Mouse (Mus musculus) heart, adult 2 months (tissue): Measurements from ENCODE around the gene 5830473C10Rik.

ENCODE experiments used
- EP300 ChIP-seq: fragments of 200-500 bp; IDR thresholded peaks from 2 replicates; pipeline ENCODE4 v1.6.1; 2011; ENCODE audit warnings: low read depth, low read length, control low read depth; ENCODE audit not compliant: insufficient read depth
- POLR2A ChIP-seq: fragments of 200-500 bp; IDR thresholded peaks from 2 replicates; pipeline ENCODE4 v1.6.1; 2011; ENCODE audit warnings: mild to moderate bottlenecking, low read depth, low read length, control low read depth; ENCODE audit not compliant: insufficient read depth

DNA sequence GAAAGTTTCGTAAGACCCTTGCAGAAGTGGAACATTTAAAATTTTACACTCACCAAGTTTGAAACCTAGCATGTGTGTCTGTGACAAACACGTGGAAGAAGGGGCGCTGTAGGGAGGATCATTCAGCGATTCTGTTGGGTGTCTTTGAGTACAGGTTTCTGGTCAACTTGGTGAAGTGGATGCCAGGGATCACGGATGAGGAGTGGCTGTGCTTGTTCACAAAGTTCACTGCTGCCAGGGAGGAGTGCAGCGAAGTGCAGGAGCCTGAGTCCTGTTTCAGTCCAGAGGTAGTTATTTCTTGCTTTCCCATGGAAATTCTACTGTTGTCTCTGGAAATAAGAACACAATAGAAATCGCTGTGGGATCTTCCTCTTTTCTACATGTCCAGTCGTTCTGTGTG, 9.7 kb upstream of the 5830473C10Rik start:
- no peak for TF ChIP-seq EP300
- no peak for TF ChIP-seq POLR2A
